Mouse (Mus musculus) retina, postnatal 7 days (tissue): ENCODE results near the gene Cmtr1.
A peak's percentile ranks its signal among the peaks of the same experiment; 100 is the strongest.
"Not testable (repeated sequence)": the region's sequence is repeated elsewhere in the genome, so short reads cannot be mapped to it uniquely, and the experiment has no call there.

ENCODE experiments used
- DNase-seq: peaks from one replicate; pipeline ENCODE4 v3.0.0-alpha.2; 2012; ENCODE audit warnings: low read depth, low spot score

The Cmtr1 gene

DNA sequence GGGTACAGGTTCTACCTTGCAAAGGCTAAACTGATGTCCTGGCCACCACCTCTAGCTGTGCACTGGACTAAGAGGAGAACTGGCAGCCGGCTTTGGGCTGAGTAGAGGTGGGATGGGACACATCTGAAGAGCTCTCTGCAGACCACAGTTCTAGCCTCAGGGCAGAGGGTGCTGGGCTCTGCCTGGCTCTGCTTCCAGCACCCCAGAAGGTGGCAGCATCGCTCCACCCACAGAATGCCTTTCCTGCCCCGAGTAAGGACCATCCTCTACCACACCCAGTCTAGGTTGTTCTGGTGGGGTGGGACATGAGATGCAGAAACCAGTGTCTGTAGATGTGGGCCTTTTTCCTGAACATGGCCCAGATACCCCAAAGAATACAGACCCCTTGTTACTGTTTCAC is 44.4 kb downstream of the Cmtr1 start:
- peak; percentile 46 for DNase-seq

DNA sequence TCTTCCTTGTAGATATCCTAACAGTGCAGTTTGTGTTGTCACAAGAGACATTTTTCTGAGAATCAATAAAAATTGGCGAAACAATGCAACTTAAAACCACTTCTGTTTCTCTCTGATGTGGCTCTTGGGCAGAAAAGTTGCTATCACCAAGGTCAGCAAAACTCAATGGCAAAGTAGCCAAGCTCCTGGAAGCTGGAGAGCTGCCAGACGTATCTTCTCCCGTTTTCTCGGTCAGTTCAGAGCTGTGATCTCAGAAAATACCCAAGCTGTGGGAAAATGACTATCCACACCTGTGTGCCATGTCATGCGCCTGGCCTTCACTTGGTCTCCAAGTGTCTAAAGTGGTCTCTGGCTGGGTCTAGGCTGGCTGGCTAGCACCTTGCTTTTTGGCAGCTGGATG is 45.5 kb downstream of the Cmtr1 start:
- no peak for DNase-seq

GRCm38 (mm10) chr17:29706981-29707545 is 46.7 kb downstream of the Cmtr1 start:
- no peak for DNase-seq

DNA sequence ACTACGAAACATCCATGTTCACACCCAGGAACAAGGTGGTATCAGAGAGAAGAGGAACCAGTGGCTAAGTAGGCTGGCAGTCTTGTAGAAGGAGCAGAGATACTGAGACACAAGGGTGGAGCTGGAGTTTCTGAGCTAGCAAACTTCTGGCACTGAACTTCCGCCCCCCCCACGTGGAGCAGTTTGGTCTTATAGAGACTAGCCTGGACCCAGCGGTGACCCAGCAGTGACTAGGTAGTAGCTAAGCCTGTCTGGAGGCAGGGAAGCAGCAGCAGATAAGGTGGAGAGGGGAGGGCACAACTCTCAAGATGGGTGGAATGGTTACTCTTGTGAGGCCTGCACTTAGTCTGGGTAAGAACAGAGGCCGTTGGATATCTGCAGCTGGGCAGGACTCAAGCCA is 48.4 kb downstream of the Cmtr1 start:
- no peak for DNase-seq

DNA sequence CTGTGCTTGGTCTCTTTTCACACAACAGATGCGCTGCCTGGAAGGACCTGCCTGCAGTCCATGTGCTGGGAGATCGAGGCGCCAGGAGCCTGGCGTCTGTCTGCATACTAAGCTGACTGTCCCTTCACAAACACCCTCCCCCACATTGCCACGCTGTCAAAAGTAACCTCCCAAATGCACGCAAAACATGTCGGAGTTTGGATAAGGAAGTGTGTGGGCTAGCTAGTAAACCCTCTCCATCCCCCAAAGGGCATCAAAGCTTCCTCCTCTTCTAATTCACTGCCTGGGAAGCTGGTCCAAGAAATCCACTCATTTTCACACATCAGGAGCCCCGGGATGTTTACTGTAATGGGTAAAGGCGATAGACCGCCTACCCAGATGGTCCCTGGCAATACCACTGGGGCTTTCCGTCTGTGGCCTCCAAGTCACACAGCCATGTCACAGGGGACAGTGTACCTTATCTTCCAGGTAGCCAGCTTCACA is 50.2 kb downstream of the Cmtr1 start:
- DNase-seq, result no peak

DNA sequence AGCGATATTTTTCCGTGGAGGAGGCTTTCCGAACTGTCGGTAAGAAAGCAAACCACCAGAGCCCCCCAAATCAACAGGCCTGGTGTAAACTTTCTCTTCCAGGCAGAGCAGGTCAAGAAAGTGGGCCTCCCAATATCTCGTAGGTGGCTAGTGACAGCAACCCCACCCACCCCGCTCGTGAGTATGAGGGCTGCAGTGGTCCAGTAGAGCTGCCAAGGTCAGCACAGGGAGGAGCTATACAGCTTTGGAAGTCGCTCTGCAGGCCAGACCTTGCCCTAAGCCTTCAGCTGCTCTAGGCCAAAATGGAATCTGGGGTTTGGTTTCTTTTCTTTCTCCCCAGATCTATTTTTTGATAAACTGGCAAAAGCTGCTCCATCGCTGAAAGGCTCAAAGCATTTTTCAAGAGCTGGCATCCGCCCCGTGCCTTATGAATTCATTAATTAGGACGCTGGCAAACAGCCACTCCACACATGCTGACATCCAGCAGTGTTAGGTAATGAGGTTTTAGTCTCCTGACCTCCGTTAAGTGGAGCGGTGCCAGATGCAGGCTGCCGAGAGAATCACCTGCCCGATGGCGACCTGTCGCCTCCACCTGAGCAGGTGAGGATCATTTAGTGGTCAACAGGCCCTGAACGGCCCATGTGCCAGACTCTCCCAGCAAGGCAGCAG is 50.8 kb downstream of the Cmtr1 start:
- no peak for DNase-seq

DNA sequence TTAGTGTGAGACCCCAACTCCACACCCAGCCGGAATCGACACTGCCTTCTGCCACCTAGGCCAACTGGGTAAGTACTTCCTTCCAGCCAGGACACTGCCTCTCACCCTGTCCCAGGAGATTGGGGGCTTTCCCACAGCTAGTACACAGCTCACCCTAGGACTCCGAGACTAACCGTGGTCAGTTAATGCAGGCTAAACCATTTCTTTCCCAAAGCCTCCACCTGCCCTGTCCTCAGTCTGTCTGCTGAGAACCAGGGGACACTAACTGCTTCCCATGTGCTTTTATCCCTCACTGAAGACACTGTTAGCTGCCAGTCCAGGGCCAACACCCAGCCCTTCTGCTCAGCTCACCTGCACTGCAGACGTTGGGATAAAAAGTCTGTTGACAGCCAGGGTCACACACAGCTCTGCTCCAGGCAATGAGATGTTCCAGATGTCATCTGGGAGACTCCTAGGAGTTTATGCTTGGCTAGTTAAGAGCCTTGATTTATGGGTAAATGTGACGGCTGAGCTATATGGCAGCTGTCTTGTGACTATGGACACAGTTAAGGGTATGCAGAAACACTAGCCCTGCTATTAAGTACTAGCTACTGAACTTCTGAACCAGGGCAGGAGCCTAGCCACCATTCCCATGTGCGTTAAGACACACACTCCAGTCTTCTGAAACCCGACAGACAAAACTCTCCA is 51.5 kb downstream of the Cmtr1 start:
- no peak for DNase-seq

- no peak for DNase-seq
These were observed 52.2 kb downstream of the Cmtr1 start for GRCm38 (mm10) chr17:29712565-29712964.

GRCm38 (mm10) chr17:29713734-29714133 is 53.3 kb downstream of the Cmtr1 start:
- DNase-seq, result not testable (repeated sequence)

DNA sequence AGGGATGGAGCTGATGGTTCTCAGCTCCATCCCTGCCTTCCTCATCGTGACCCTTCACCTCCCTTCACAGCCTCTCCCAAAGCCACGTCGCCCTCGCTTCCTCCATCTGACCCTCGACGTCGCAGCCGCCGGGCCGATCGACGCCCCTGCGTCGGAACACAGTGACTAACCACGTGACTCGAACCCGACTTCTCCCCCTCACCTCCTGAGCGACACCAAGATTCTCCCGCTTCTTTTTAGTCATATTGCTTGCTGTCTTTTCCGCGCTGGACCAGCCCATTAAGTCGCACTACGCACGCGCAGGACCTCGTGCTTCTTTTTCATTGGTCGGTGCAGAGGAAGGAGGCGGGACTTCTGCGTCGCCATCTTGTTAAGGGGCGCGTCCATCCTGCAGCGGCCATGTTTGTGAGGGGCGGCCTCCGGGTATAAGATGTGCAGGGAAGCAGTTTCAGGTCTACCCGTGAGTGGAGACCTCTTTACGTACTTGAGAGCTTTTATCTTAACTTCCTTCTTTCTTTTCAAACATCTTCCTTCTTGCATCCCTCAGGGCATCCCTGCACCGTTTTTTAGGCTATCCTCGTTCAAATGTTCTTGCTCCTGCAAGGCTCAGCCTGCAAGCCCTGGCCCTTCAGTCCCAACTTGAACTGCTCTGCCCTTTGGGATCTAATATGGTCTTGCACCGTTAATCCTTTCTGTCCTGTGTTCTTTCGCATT is 56.5 kb downstream of the Cmtr1 start, which contains the start of gene Ccdc167:
Gene Ccdc167, minus strand, starts transcription at position 313 of the 714 bp plus-strand sequence.
- DNase-seq, result peak; percentile 96

DNA sequence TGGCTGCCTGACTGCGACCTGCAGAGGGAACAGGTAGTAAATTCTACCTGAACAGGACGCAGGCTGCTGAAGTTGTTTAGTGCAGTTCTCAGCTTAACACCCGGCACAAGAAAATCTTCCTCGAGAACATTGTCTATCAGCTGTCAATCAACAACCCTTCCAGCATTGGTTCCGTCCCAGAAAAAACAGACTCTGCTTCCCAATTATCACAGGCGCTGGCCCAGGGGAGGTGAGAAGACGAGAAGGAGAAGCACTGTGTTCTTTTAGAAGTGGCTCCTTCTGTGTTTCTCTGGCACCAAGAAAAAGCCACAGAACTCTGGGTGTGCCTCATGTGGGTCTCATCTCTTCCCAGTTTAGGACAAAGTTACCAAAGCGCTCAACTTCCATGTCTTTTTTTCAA is 58.3 kb downstream of the Cmtr1 start:
- no peak for DNase-seq

GRCm38 (mm10) chr17:29719628-29720575 is 59.5 kb downstream of the Cmtr1 start:
- no peak for DNase-seq

- no peak for DNase-seq
These were observed 60.5 kb downstream of the Cmtr1 start for GRCm38 (mm10) chr17:29720755-29721365.

- no peak for DNase-seq
These were observed 64.2 kb downstream of the Cmtr1 start for GRCm38 (mm10) chr17:29724610-29725009.

DNA sequence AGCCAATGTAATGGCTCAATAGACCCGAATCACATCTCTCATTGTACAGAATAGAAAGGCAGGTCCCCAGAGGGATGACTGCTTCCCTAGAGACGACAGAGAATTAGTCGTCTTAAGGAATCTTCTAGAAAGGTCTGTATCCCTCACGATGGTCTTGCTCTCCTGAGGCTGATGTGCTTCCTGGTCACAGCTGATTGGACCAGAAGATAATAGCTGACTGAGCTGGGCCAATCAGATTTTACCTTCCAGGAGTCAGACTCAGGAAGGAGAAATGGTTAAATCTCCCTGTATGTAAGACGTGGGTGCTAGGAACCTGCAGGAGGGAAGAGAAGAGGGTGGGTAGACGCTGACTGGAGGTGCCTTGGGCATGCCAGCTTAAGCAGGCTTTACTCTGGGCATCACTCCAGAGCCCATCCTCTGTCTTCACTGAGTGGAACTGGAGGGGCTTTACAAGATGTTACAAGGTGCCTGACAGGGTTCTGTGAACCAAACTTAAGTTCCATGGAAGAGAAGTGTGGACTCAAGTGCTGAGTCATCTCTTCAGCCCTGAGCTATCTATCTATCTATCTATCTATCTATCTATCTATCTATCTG is 64.7 kb downstream of the Cmtr1 start:
- no peak for DNase-seq

DNA sequence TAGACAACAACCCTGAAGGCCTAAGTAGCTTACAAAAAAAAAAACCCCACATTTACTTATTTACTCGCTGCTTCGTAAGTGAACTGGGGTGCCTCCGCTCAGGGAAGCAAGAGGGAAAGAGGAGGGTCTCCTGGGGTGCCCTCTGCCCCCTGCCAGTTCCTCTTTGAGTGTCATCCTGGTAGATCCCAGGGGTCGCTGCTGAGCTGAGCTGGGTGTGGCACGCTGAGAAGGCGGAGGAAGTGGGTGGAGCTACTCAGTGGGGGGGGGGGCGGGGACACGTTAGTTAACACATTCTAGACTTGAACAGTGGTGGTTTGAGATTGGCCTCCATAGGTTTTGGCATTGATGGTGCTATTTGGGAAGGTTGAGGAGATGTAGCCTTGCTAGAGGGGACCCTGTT is 67.7 kb downstream of the Cmtr1 start:
- DNase-seq, result no peak

- DNase-seq, result no peak
These were observed 70.3 kb downstream of the Cmtr1 start for GRCm38 (mm10) chr17:29730510-29731265.

GRCm38 (mm10) chr17:29731266-29731952 is 71.0 kb downstream of the Cmtr1 start:
- no peak for DNase-seq

DNA sequence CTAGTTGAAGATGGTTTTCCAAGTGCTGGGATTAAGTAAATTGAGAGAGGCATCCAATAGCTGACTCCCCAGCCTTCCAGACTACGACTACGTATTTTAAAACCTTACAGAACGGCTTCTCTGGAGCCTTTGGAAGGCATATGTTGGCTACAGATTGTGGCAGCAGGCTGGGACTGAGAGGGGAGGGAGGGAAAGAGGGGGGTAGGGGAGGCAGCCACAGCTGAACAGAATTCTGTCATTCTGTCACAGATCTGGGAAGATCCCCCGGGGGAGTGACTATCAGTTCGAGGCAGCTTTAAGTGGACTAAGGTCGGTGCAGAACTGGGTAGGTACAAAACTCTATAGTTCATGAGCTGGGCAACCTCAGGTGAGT is 71.5 kb downstream of the Cmtr1 start:
- no peak for DNase-seq
